Mouse (Mus musculus) spleen, postnatal 10 days (tissue): ENCODE measurements around the gene Olfr1501.
"Not testable (repeated sequence)": the region's sequence is repeated elsewhere in the genome, so short reads cannot be mapped to it uniquely, and the experiment has no call there.

Source experiments
- DNase-seq, 2 experiments: peaks; one replicate each; pipeline ENCODE4 v3.0.0; 2021 to 2022; ENCODE audit warnings: low spot score in 2 of 2

The Olfr1501 gene

GRCm38 (mm10) chr19:13850592-13850991, at the start of gene Olfr1501:
Gene Olfr1501 (minus strand): TSS chr19:13850692.
- not testable (repeated sequence) for DNase-seq

- no peak for DNase-seq
These were observed 47.3 kb upstream of the Olfr1501 start, which contains the start of gene Olfr1504 for GRCm38 (mm10) chr19:13897828-13898227. Gene Olfr1504 (minus strand): TSS chr19:13897928.

GRCm38 (mm10) chr19:13861495-13861894, 11.0 kb upstream of the Olfr1501 start, which contains the start of gene Olfr1502:
Gene Olfr1502 (plus strand): TSS chr19:13861795.
- DNase-seq, result no peak

GRCm38 (mm10) chr19:13830388-13830787, 20.1 kb downstream of the Olfr1501 start, which contains the start of gene Olfr1500:
Gene Olfr1500 (minus strand): TSS chr19:13830488.
- DNase-seq, result no peak

- DNase-seq, result no peak
These were observed 22.0 kb downstream of the Olfr1501 start for GRCm38 (mm10) chr19:13828447-13828846.

DNA sequence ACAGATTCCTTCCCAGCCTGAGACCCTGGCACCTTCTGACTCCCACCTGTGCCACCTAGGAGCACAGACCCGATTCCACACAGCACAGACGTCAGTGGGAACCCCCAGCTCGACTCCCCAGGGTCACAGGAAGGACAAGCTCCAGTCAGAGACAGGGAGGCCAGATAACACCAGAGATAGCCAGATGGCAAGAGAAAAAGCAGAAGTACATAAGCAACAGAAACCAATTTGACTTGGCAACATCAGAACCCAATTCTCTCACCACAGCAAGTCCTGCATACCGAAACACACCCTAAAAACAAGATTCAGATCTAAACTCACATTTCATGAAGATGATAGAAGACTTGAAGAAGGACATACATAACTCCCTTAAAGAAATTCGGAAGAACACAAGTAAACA, 29.6 kb downstream of the Olfr1501 start:
- no peak for DNase-seq

DNA sequence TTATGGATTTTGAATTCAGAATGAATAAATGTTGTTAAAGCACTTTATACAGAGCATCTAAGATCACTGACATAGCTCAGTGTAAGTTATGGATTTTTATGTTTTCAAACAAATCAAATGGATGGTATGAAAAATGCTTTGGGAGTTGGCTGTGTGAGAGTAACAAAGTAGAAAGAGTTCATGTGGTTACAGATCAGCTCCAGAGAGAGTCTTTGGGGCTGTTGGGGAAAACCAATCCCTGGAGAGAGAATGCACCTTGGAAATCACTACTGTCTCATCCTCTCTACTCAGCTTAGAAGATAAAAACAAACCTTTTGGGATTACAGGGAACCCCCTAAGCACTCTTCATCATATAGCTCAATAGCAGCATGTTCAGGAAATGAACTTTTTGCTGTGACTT, 31.1 kb downstream of the Olfr1501 start, which contains the start of gene Olfr1499:
Olfr1499 (minus strand) TSS at position 101 of the 400 bp plus-strand sequence.
- no peak for DNase-seq

- no peak for DNase-seq
These were observed 31.7 kb downstream of the Olfr1501 start for GRCm38 (mm10) chr19:13818827-13819226.

- no peak for DNase-seq
These were observed 37.7 kb downstream of the Olfr1501 start for GRCm38 (mm10) chr19:13812823-13813222.

DNA sequence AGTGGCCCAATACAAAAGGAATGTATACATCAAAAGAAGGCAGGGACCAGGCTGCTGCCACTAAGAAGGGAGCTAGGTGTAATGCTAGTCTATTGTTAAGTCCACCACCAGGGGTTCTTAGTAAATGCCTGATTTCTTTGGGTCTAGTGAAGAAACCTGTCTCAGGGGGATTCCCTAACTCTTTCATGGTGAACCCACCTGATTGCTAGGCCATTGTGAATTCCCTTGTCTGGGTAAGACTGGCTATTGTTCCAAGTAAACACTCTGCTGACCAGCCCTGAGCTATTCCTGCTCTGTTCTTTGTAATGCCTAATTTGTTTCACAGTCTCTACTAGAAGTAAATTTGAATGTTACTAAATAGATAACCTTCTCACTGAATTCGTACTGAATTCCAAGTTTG, 45.0 kb downstream of the Olfr1501 start:
- not testable (repeated sequence) for DNase-seq

GRCm38 (mm10) chr19:13798102-13798501, 52.4 kb downstream of the Olfr1501 start, which contains the start of gene Olfr1497:
Gene Olfr1497 (minus strand): TSS chr19:13798202.
- DNase-seq, result no peak
